Mouse (Mus musculus) kidney, postnatal 0 days (tissue): ENCODE data around the gene Mras. TPM values are rescaled to one million over a fixed set of nuclear protein-coding genes. Genes with fewer than 3 reads are reported as not detected.

Source experiments
- ATAC-seq: fragments of 200-750 bp; cut with Nextera tagmentation; replicated peaks from 2 replicates; pipeline ENCODE4 v1.8.0; 2017; ENCODE audit warnings: low read depth, moderate number of reproducible peaks, moderate TSS enrichment, moderate library complexity; ENCODE audit not compliant: low FRiP score
- DNase-seq: peaks from one replicate; pipeline ENCODE4 v3.0.0-alpha.2; 2016; ENCODE audit warnings: low spot score
- H3K27ac ChIP-seq: fragments of 300-500 bp; sonication (generic); 2 replicates; pipeline ENCODE4 v1.5.1; 2014; ENCODE audit warnings: mild to moderate bottlenecking
- H3K27me3 ChIP-seq: fragments of 300-500 bp; sonication (generic); 2 replicates; pipeline ENCODE4 v1.6.1; 2014; ENCODE audit warnings: low read length, mixed read lengths; ENCODE audit not compliant: insufficient read depth
- H3K36me3 ChIP-seq: fragments of 300-500 bp; sonication (generic); 2 replicates; pipeline ENCODE4 v1.6.1; 2014; ENCODE audit warnings: low read length, mixed read lengths; ENCODE audit not compliant: insufficient read depth
- H3K4me1 ChIP-seq: fragments of 300-500 bp; sonication (generic); replicated peaks from 2 replicates; pipeline ENCODE4 v1.6.1; 2014; ENCODE audit warnings: antibody characterized with exemption, low read length, mixed read lengths; ENCODE audit not compliant: insufficient read depth
- H3K4me2 ChIP-seq: fragments of 300-500 bp; sonication (generic); 2 replicates; pipeline ENCODE4 v1.6.1; 2014; ENCODE audit warnings: mild to moderate bottlenecking, low read length, moderate library complexity, mixed read lengths
- H3K4me3 ChIP-seq: fragments of 300-500 bp; sonication (generic); replicated peaks from 2 replicates; pipeline ENCODE4 v1.5.1; 2014; ENCODE audit warnings: low read depth, low read length
- H3K9ac ChIP-seq: fragments of 300-500 bp; sonication (generic); 2 replicates; pipeline ENCODE4 v1.6.1; 2014; ENCODE audit warnings: low read depth, low read length
- H3K9me3 ChIP-seq: fragments of 300-500 bp; sonication (generic); replicated peaks from 2 replicates; pipeline ENCODE4 v1.6.1; 2016; ENCODE audit warnings: low read length, inconsistent platforms, mixed read lengths
- CTCF ChIP-seq: IDR thresholded peaks from 2 replicates; pipeline ENCODE4 v1.5.1; 2016; ENCODE audit warnings: antibody characterized with exemption, low read depth, mild to moderate bottlenecking, moderate library complexity
- WGBS: fragments of 180-500 bp; shearing (Covaris S2); extraction: QIAGEN DNeasy Blood & Tissue Kit; methylation state at CpG from one replicate; pipeline ENCODE4 v1.1.7; 2014; 5-methylcytosine and 5-hydroxymethylcytosine counted together
- polyA plus RNA-seq: library from polyadenylated mRNA; unstranded; fragments of >200 nt; fragmentation: Nextera tagmentation; extraction: Ambion mirVana; gene quantifications from 2 replicates; pipeline ENCODE4 v1.2.1, GENCODE M21; 2015

The Mras gene
- polyA plus RNA-seq, result 19.4 and 19.6 TPM in 2 replicates

DNA sequence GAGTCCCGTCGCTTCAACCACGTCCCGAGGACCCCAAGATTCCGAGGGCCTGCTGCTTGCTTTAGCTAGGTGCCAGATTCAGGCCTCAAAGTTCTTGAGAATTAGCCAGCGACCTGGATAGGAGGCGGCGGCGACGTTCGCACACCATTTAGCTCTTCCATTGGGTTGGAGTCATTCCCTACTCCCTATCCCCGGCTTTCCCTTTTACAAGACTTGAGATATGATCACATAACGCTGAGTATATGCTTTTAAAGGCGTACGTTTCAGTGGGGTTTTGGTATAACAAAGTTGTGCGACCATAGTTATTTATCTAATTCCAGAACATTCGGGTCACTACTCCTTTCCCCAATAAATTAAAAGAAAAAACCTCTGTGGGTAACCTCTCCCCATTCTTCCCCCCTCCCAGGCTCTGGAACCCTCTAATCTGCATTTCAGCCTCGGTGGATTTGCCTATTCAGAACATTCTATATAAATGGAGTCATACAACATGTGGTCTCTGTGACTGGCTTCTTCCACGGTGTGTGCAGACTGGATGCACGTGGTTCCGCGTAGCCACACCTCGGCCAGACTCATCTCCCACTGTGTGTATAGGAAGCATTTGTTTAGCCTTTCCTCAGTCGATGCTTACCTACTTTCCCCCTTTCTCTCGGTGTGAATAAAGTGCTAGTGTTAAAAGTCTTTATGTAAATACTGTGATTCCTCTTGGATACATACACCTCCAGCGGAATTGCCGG is at the start of gene Mras:
TSS of gene Mras (minus strand) at position 351 of the 734 bp plus-strand sequence.
- Histone ChIP-seq H3K4me1 (peaks cover 26% of the 10 kb centered on the region), H3K9me3 (no peaks in the 10 kb centered on the region), H3K4me2 (peak within 1 kb of the TSS; percentile 78), H3K27ac (peak within 1 kb of the TSS; percentile 73), H3K27me3 (no peaks in the 10 kb centered on the region), H3K9ac (peak within 1 kb of the TSS; percentile 78), H3K36me3 (no peaks in the 10 kb centered on the region), H3K4me3 (peak within 1 kb of the TSS; percentile 66)
- no peak for ATAC-seq
- no peak for TF ChIP-seq CTCF
- peak; percentile 45 for DNase-seq
- 17% methylated on average over 27 of the region's 27 CpGs for WGBS

DNA sequence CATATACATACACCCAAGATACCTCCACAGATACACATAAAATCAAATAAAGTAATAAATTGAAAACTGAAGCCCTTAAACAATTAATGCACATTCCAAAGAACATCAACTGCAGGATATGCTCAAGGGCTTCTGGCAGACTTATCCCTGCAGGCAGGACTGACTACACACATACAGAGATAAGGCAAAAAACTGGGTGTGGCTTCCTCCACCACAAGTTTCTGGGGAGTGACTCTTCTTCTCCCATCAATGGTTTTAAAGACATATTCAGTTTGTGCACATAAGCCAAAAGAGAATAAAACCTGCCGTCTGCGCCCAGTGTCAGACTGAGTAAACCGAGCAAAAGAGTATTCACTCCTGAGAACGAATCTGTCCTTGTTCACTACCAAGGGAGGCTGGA is 48.0 kb upstream of the Mras start:
- ATAC-seq (no peak), DNase-seq (no peak)
- Histone ChIP-seq H3K27ac (no peak overlapping the region), H3K9me3 (no peaks in the 10 kb centered on the region), H3K4me2 (no peak overlapping the region), H3K9ac (no peak overlapping the region), H3K4me1 (no peaks in the 10 kb centered on the region), H3K4me3 (no peak overlapping the region), H3K36me3 (peaks cover 28% of the 10 kb centered on the region), H3K27me3 (no peaks in the 10 kb centered on the region)
- no peak for TF ChIP-seq CTCF
- 97% methylated on average over 4 of the region's 4 CpGs for WGBS

DNA sequence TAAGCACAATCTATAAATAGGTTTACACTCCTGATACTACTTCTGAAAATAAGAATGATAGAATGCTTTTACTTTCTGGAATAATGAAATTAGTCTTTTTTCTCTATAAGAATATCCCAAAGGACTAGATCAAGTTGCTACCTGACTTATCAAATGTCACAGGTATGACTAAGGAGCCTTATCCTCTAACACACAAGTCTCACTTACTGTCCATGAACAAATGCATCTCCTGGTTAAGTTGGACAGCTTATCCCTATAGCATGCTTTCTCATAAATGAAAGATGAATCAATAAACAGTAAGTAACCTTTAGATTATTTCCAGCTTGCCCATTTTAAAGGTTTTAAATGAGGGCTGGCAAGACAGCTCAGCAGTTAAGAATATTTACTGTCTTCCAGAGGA is 47.5 kb upstream of the Mras start:
- no peak for DNase-seq
- no peaks in the 10 kb centered on the region for H3K4me1 ChIP-seq
- H3K27ac ChIP-seq, result no peak overlapping the region
- H3K4me3 ChIP-seq, result no peak overlapping the region
- no peak for ATAC-seq
- no peak overlapping the region for H3K9ac ChIP-seq
- H3K9me3 ChIP-seq, result no peaks in the 10 kb centered on the region
- no peak overlapping the region for H3K4me2 ChIP-seq
- H3K27me3 ChIP-seq, result no peaks in the 10 kb centered on the region
- peaks cover 23% of the 10 kb centered on the region for H3K36me3 ChIP-seq
- no peak for TF ChIP-seq CTCF

- H3K4me3 ChIP-seq, result no peak overlapping the region
- peaks cover 17% of the 10 kb centered on the region; the same call in 1 of the 2 replicates for H3K36me3 ChIP-seq
- no peaks in the 10 kb centered on the region for H3K4me1 ChIP-seq
- WGBS, result 84% methylated on average over 4 of the region's 4 CpGs
- no peak overlapping the region for H3K9ac ChIP-seq
- ATAC-seq (no peak), DNase-seq (no peak)
- H3K4me2 ChIP-seq, result no peak overlapping the region
- no peaks in the 10 kb centered on the region for H3K9me3 ChIP-seq
- no peak for TF ChIP-seq CTCF
- H3K27me3 ChIP-seq, result no peaks in the 10 kb centered on the region
- no peak overlapping the region for H3K27ac ChIP-seq
These were observed 46.0 kb upstream of the Mras start for GRCm38 (mm10) chr9:99483191-99483590.

DNA sequence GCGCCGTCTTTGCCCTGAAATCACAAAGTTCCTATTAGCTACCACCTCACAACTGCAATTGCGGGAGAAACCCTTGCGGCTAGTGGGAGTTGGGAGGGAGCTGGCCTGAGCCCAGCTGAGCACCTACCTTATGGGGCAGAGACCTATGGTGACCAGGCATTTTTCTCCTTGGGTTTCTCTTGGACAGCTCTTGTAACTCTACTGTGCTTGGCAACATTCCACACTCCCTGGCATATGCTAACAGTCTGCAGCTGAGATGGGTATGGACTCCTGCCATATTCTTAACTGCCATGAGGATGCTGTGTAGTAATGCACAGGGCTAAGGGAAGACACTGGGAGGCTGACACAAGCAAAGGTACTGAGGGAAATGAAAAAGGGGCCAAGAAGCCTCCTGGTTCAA is 43.6 kb upstream of the Mras start:
- DNase-seq, result no peak

DNA sequence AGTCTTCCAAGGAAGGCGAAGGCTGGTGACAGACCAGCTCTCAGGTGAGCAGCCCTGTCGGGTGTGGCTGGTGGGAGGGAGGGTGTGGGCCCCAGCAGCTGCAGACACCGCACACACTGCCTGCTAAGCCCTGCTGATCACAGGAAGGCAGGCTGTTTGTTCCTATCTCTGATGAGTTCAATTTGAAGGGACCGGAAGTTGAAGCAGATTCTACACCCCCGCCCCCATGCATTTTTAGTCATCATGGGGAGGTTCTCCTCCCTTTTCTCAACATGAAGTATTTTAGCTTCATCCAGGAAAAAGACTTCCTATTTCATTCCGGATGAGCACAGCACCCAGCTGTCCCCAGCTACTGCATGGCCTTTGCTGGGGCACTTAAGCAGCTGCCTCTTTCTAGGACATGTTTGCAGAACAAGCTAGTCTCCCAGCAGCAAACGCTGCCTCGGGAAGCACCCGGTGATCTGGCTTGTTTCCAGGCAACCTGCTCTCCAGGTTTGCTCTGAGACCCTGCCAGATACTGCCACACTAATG is 42.1 kb upstream of the Mras start:
- Histone ChIP-seq H3K4me3 (no peak overlapping the region), H3K36me3 (peaks cover 3% of the 10 kb centered on the region), H3K4me1 (no peaks in the 10 kb centered on the region), H3K27ac (no peak overlapping the region), H3K27me3 (no peaks in the 10 kb centered on the region), H3K4me2 (no peak overlapping the region), H3K9ac (no peak overlapping the region), H3K9me3 (no peaks in the 10 kb centered on the region)
- ATAC-seq (no peak), DNase-seq (no peak)
- TF ChIP-seq CTCF, result no peak
- WGBS, result 59% methylated on average over 9 of the region's 9 CpGs

More for the DNA sequence above, 43.6 kb upstream of the Mras start:
- no peaks in the 10 kb centered on the region for H3K9me3 ChIP-seq
- no peak overlapping the region for H3K4me2 ChIP-seq
- WGBS, result 92% methylated on average over 4 of the region's 4 CpGs
- peaks cover 3% of the 10 kb centered on the region; the same call in 1 of the 2 replicates for H3K36me3 ChIP-seq
- H3K9ac ChIP-seq, result no peak overlapping the region
- ATAC-seq, result no peak
- H3K4me3 ChIP-seq, result no peak overlapping the region
- no peak overlapping the region for H3K27ac ChIP-seq
- no peaks in the 10 kb centered on the region for H3K27me3 ChIP-seq
- H3K4me1 ChIP-seq, result no peaks in the 10 kb centered on the region
- TF ChIP-seq CTCF, result no peak

- Histone ChIP-seq H3K4me2 (no peak overlapping the region), H3K27me3 (no peaks in the 10 kb centered on the region), H3K36me3 (peaks cover 3% of the 10 kb centered on the region), H3K9ac (no peak overlapping the region), H3K4me1 (no peaks in the 10 kb centered on the region), H3K27ac (no peak overlapping the region), H3K9me3 (no peaks in the 10 kb centered on the region), H3K4me3 (no peak overlapping the region)
- no peak for DNase-seq
- ATAC-seq, result no peak
- TF ChIP-seq CTCF, result no peak
- WGBS, result 51% methylated on average over 7 of the region's 7 CpGs
These were observed 34.2 kb upstream of the Mras start for GRCm38 (mm10) chr9:99471334-99471733.
